Mouse (Mus musculus): ENCODE data around the gene Fam43b. TPM values are rescaled to one million over a fixed set of nuclear protein-coding genes. Genes with fewer than 3 reads are reported as not detected.
"Not testable (repeated sequence)": the region's sequence is repeated elsewhere in the genome, so short reads cannot be mapped to it uniquely, and the experiment has no call there.

Gene Fam43b
- polyA plus RNA-seq, 1 experiment, result not detected

GRCm38 (mm10) chr4:138426778-138427705 lies 30.7 kb upstream of the Fam43b start:
- DNase-seq, result peak; percentile 86
- H3K27me3 ChIP-seq (replicated peaks; ENCODE audit: control insufficient read depth, insufficient read depth, low read length), result no peaks in the 10 kb centered on the region
- no peak overlapping the region for H3K27ac ChIP-seq (ENCODE audit: insufficient read depth, low read depth, low read length)
- H3K36me3 ChIP-seq (ENCODE audit: control insufficient read depth, insufficient read depth, low read length), result no peaks in the 10 kb centered on the region
- WGBS, result 35% methylated on average over 22 of the region's 22 CpGs
- no peaks in the 10 kb centered on the region for H3K4me1 ChIP-seq (ENCODE audit: control insufficient read depth, insufficient read depth, low read length)
- TF ChIP-seq POLR2A (IDR thresholded peaks at IDR 0.05; ENCODE audit: low read depth, low read length), result no peak
- TF ChIP-seq CTCF (conservative IDR thresholded peaks at IDR 0.05; ENCODE audit: insufficient read depth, insufficient read length, low read depth, low read length), result peak; percentile 95
- no peak overlapping the region for H3K4me3 ChIP-seq (ENCODE audit: insufficient read depth, low read depth, low read length)

DNA sequence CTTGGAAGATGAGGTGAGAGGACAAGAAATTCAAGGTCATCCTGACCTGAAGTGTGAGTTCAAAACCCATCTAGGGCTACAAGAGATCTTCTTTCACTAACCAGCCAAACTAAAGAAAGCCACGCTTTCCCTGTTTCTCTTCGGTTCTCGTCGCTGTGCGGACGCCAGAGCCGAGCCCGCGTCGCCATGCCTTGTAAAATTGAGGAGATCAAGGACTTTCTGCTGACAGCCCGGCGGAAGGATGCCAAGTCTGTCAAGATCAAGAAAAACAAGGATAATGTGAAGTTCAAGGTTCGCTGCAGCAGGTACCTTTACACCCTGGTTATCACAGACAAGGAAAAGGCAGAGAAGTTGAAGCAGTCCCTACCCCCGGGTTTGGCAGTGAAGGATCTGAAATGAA lies 29.3 kb upstream of the Fam43b start:
- H3K4me3 ChIP-seq (ENCODE audit: insufficient read depth, low read depth, low read length); H3K27ac ChIP-seq (ENCODE audit: insufficient read depth, low read depth, low read length); DNase-seq; H3K4me1 ChIP-seq (ENCODE audit: control insufficient read depth, insufficient read depth, low read length); H3K36me3 ChIP-seq (ENCODE audit: control insufficient read depth, insufficient read depth, low read length); H3K27me3 ChIP-seq (replicated peaks; ENCODE audit: control insufficient read depth, insufficient read depth, low read length): not testable (repeated sequence)
- 84% methylated on average over 14 of the region's 14 CpGs for WGBS

- TF ChIP-seq POLR2A (IDR thresholded peaks at IDR 0.05; ENCODE audit: low read depth, low read length), result no peak
- TF ChIP-seq CTCF (conservative IDR thresholded peaks at IDR 0.05; ENCODE audit: insufficient read depth, insufficient read length, low read depth, low read length), result no peak
- Histone ChIP-seq H3K36me3 (ENCODE audit: control insufficient read depth, insufficient read depth, low read length) (no peaks in the 10 kb centered on the region), H3K27me3 (replicated peaks; ENCODE audit: control insufficient read depth, insufficient read depth, low read length) (no peaks in the 10 kb centered on the region), H3K4me1 (ENCODE audit: control insufficient read depth, insufficient read depth, low read length) (no peaks in the 10 kb centered on the region), H3K27ac (ENCODE audit: insufficient read depth, low read depth, low read length) (no peak overlapping the region), H3K4me3 (ENCODE audit: insufficient read depth, low read depth, low read length) (no peak overlapping the region)
- 83% methylated on average over 6 of the region's 6 CpGs for WGBS
- DNase-seq, result no peak
Observed at GRCm38 (mm10) chr4:138425028-138425427, 28.7 kb upstream of the Fam43b start.

- no peak overlapping the region for H3K27ac ChIP-seq (ENCODE audit: insufficient read depth, low read depth, low read length)
- no peaks in the 10 kb centered on the region for H3K36me3 ChIP-seq (ENCODE audit: control insufficient read depth, insufficient read depth, low read length)
- no peaks in the 10 kb centered on the region for H3K27me3 ChIP-seq (replicated peaks; ENCODE audit: control insufficient read depth, insufficient read depth, low read length)
- WGBS, result 66% methylated on average over 11 of the region's 11 CpGs
- TF ChIP-seq CTCF (conservative IDR thresholded peaks at IDR 0.05; ENCODE audit: insufficient read depth, insufficient read length, low read depth, low read length), result no peak
- TF ChIP-seq POLR2A (IDR thresholded peaks at IDR 0.05; ENCODE audit: low read depth, low read length), result no peak
- H3K4me1 ChIP-seq (ENCODE audit: control insufficient read depth, insufficient read depth, low read length), result no peaks in the 10 kb centered on the region
- H3K4me3 ChIP-seq (ENCODE audit: insufficient read depth, low read depth, low read length), result no peak overlapping the region
- DNase-seq, result no peak
Observed at GRCm38 (mm10) chr4:138418340-138418957, 22.1 kb upstream of the Fam43b start.

- WGBS, result 80% methylated on average over 4 of the region's 4 CpGs
- Histone ChIP-seq H3K27me3 (replicated peaks; ENCODE audit: control insufficient read depth, insufficient read depth, low read length) (no peaks in the 10 kb centered on the region), H3K27ac (ENCODE audit: insufficient read depth, low read depth, low read length) (no peak overlapping the region), H3K4me1 (ENCODE audit: control insufficient read depth, insufficient read depth, low read length) (no peaks in the 10 kb centered on the region), H3K4me3 (ENCODE audit: insufficient read depth, low read depth, low read length) (no peak overlapping the region), H3K36me3 (ENCODE audit: control insufficient read depth, insufficient read depth, low read length) (no peaks in the 10 kb centered on the region)
- TF ChIP-seq POLR2A (IDR thresholded peaks at IDR 0.05; ENCODE audit: low read depth, low read length), result no peak
- no peak for TF ChIP-seq CTCF (conservative IDR thresholded peaks at IDR 0.05; ENCODE audit: insufficient read depth, insufficient read length, low read depth, low read length)
- DNase-seq, result no peak
Observed at GRCm38 (mm10) chr4:138417882-138418281, 21.6 kb upstream of the Fam43b start.

DNA sequence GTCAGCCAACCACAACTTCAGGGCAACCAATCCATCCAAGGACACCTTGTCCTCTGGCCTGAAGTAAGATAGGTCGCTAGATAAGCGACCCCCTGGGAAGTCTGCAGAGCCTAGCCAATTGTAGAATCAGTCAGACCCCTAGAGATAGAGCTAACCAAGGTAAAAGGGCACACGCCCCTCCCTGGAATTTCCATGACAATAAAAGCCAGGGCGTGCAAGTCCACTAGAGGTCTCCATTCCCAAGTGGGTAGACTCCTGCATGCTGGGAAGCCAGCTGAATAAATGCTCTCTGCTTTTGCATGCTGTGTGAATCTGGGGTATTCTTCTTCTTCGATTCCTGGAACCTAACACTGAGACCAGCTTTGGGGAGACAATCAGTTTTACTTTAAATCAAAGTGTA lies 20.1 kb upstream of the Fam43b start:
- H3K27me3 ChIP-seq (replicated peaks; ENCODE audit: control insufficient read depth, insufficient read depth, low read length), result no peaks in the 10 kb centered on the region
- H3K4me1 ChIP-seq (ENCODE audit: control insufficient read depth, insufficient read depth, low read length), result no peaks in the 10 kb centered on the region
- WGBS, result 79% methylated on average over 5 of the region's 5 CpGs
- no peak for DNase-seq
- no peak for TF ChIP-seq POLR2A (IDR thresholded peaks at IDR 0.05; ENCODE audit: low read depth, low read length)
- peak; percentile 17; the same call in 1 of the 2 replicates for TF ChIP-seq CTCF (conservative IDR thresholded peaks at IDR 0.05; ENCODE audit: insufficient read depth, insufficient read length, low read depth, low read length)
- H3K36me3 ChIP-seq (ENCODE audit: control insufficient read depth, insufficient read depth, low read length), result no peaks in the 10 kb centered on the region
- no peak overlapping the region for H3K27ac ChIP-seq (ENCODE audit: insufficient read depth, low read depth, low read length)
- no peak overlapping the region for H3K4me3 ChIP-seq (ENCODE audit: insufficient read depth, low read depth, low read length)

GRCm38 (mm10) chr4:138415991-138416390 lies 19.7 kb upstream of the Fam43b start:
- no peak overlapping the region for H3K27ac ChIP-seq (ENCODE audit: insufficient read depth, low read depth, low read length)
- H3K27me3 ChIP-seq (replicated peaks; ENCODE audit: control insufficient read depth, insufficient read depth, low read length), result no peaks in the 10 kb centered on the region
- no peaks in the 10 kb centered on the region for H3K4me1 ChIP-seq (ENCODE audit: control insufficient read depth, insufficient read depth, low read length)
- DNase-seq, result no peak
- 76% methylated on average over 3 of the region's 3 CpGs for WGBS
- no peaks in the 10 kb centered on the region for H3K36me3 ChIP-seq (ENCODE audit: control insufficient read depth, insufficient read depth, low read length)
- H3K4me3 ChIP-seq (ENCODE audit: insufficient read depth, low read depth, low read length), result no peak overlapping the region
- no peak for TF ChIP-seq POLR2A (IDR thresholded peaks at IDR 0.05; ENCODE audit: low read depth, low read length)
- no peak for TF ChIP-seq CTCF (conservative IDR thresholded peaks at IDR 0.05; ENCODE audit: insufficient read depth, insufficient read length, low read depth, low read length)
